Mouse (Mus musculus): ENCODE measurements around the gene Tdrd6. TPM values are rescaled to one million over a fixed set of nuclear protein-coding genes. Genes with fewer than 3 reads are reported as not detected.

Gene Tdrd6
- polyA plus RNA-seq, 1 experiment from 2014 or later = 0.04 TPM

GRCm38 (mm10) chr17:43645136-43645535, 15.0 kb upstream of the Tdrd6 start:
- Histone ChIP-seq H3K4me3 (replicated peaks) (no peak overlapping the region), H3K4me1 (peaks cover 2% of the 10 kb centered on the region; the same call in 1 of the 2 replicates)
- 93% methylated on average over 3 of the region's 3 CpGs for WGBS

GRCm38 (mm10) chr17:43644375-43644774, 14.3 kb upstream of the Tdrd6 start:
- H3K4me3 ChIP-seq (replicated peaks) = no peak overlapping the region
- no peak overlapping the region for H3K27ac ChIP-seq
- no peaks in the 10 kb centered on the region for H3K27me3 ChIP-seq
- ATAC-seq (ENCODE audit: low FRiP score) = no peak
- H3K9me3 ChIP-seq = no peaks in the 10 kb centered on the region
- 80% methylated on average over 7 of the region's 7 CpGs for WGBS
- no peak overlapping the region for H3K4me2 ChIP-seq
- H3K9ac ChIP-seq = no peak overlapping the region
- H3K36me3 ChIP-seq (replicated peaks) = peaks cover 68% of the 10 kb centered on the region
- H3K4me1 ChIP-seq = peaks cover 4% of the 10 kb centered on the region

More at GRCm38 (mm10) chr17:43645136-43645535, 15.0 kb upstream of the Tdrd6 start:
- no peak overlapping the region for H3K27ac ChIP-seq
- no peak overlapping the region for H3K4me2 ChIP-seq
- no peaks in the 10 kb centered on the region for H3K9me3 ChIP-seq
- H3K9ac ChIP-seq = no peak overlapping the region
- ATAC-seq (ENCODE audit: low FRiP score) = no peak
- H3K27me3 ChIP-seq = no peaks in the 10 kb centered on the region
- peaks cover 75% of the 10 kb centered on the region for H3K36me3 ChIP-seq (replicated peaks)

DNA sequence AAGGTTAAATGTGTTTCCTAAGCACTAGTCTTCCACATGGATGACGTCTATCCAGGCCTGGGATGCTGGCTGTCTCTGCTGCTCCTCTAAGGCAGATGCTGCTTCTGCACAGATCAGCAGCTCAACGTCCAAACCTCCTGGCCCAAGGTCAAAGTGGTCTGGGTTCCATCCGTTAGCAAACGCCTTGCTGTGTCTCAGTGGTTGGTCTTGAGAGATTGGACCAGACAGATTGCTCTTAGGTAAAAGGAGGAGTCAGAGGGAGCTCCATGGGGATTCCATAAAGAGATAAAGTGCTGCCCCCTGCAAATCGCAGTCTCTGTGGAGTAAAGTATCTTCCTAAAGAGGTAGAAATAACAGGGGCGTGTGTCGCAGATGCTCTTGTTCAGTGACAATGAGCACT, 13.1 kb upstream of the Tdrd6 start:
- H3K9me3 ChIP-seq = no peaks in the 10 kb centered on the region
- no peaks in the 10 kb centered on the region for H3K27me3 ChIP-seq
- no peak for ATAC-seq (ENCODE audit: low FRiP score)
- no peak overlapping the region for H3K4me2 ChIP-seq
- no peak overlapping the region for H3K9ac ChIP-seq
- 89% methylated on average over 7 of the region's 7 CpGs for WGBS
- H3K4me1 ChIP-seq = peaks cover 6% of the 10 kb centered on the region
- H3K27ac ChIP-seq = no peak overlapping the region
- peaks cover 61% of the 10 kb centered on the region for H3K36me3 ChIP-seq (replicated peaks)
- H3K4me3 ChIP-seq (replicated peaks) = no peak overlapping the region

GRCm38 (mm10) chr17:43640825-43641224, 10.7 kb upstream of the Tdrd6 start:
- no peaks in the 10 kb centered on the region for H3K27me3 ChIP-seq
- ATAC-seq (ENCODE audit: low FRiP score) = no peak
- no peaks in the 10 kb centered on the region for H3K9me3 ChIP-seq
- no peak overlapping the region for H3K4me2 ChIP-seq
- H3K4me1 ChIP-seq = peaks cover 4% of the 10 kb centered on the region; the same call in 1 of the 2 replicates
- H3K27ac ChIP-seq = no peak overlapping the region
- no peak overlapping the region for H3K9ac ChIP-seq
- no peak overlapping the region for H3K4me3 ChIP-seq (replicated peaks)
- 86% methylated on average over 1 of the region's 1 CpGs for WGBS
- H3K36me3 ChIP-seq (replicated peaks) = peaks cover 49% of the 10 kb centered on the region

DNA sequence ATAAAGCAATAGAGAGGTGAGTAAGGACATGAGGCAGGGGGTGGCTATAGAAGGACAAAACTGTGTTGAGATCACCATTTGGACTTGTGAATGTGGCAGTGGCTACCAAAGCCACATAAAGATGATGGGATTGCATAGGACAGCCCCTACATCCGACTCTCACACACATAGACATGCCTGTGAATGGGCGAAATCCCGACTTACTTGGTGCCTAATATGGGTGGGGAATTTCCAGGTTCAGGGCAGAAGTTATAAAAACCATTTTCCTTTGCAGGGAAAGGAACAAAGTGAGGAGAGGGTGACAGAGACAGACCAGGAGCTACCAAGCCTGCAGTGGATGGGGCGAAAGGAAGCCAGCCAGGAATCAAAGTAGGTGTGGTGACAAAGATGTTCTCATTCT, 7.0 kb upstream of the Tdrd6 start:
- H3K36me3 ChIP-seq (replicated peaks) = peaks cover 19% of the 10 kb centered on the region
- ATAC-seq (ENCODE audit: low FRiP score) = no peak
- no peaks in the 10 kb centered on the region for H3K27me3 ChIP-seq
- H3K4me1 ChIP-seq = peaks cover 4% of the 10 kb centered on the region; the same call in 1 of the 2 replicates
- H3K9me3 ChIP-seq = no peaks in the 10 kb centered on the region
- H3K4me2 ChIP-seq = no peak overlapping the region
- no peak overlapping the region for H3K4me3 ChIP-seq (replicated peaks)
- no peak overlapping the region for H3K9ac ChIP-seq
- 96% methylated on average over 4 of the region's 4 CpGs for WGBS
- H3K27ac ChIP-seq = no peak overlapping the region

DNA sequence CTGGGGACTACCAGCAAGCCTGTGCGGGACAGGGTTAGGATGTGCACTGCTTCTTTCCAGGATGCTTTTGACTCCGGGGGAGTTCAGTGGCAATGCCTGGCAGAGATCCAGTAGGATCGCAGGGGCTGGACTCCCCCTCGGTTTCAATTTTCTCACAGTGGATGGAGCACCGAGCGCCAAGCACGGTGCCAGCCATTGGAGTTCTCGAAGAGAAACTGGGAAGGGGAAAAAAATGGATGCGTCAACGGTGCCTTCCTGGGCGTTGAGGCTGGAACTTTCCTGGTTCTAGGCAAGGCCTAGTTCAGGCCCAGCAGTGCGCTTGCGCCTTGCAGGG, 295 bp upstream of the Tdrd6 start:
- peaks cover 51% of the 10 kb centered on the region for H3K27me3 ChIP-seq
- peak overlapping the region; percentile 42; the same call in 1 of the 2 replicates for H3K9ac ChIP-seq
- H3K36me3 ChIP-seq (replicated peaks) = no peaks in the 10 kb centered on the region
- 49% methylated on average over 13 of the region's 13 CpGs for WGBS
- peak overlapping the region; percentile 46 for H3K4me3 ChIP-seq (replicated peaks)
- ATAC-seq (ENCODE audit: low FRiP score) = no peak; the same call in 1 of the 2 replicates
- peaks cover 15% of the 10 kb centered on the region for H3K4me1 ChIP-seq
- peak overlapping the region; percentile 84 for H3K4me2 ChIP-seq
- H3K9me3 ChIP-seq = no peaks in the 10 kb centered on the region
- H3K27ac ChIP-seq = no peak overlapping the region

GRCm38 (mm10) chr17:43629026-43629495, 1.0 kb downstream of the Tdrd6 start:
- peak overlapping the region; percentile 46 for H3K4me3 ChIP-seq (replicated peaks)
- H3K9me3 ChIP-seq = no peaks in the 10 kb centered on the region
- H3K9ac ChIP-seq = 0 out of 2 replicates have a peak overlapping the region, but pooled peaks have one; percentile 42
- H3K4me1 ChIP-seq = peaks cover 15% of the 10 kb centered on the region
- no peak overlapping the region for H3K27ac ChIP-seq
- 21% methylated on average over 24 of the region's 24 CpGs for WGBS
- peak overlapping the region; percentile 84 for H3K4me2 ChIP-seq
- ATAC-seq (ENCODE audit: low FRiP score) = no peak
- H3K36me3 ChIP-seq (replicated peaks) = no peaks in the 10 kb centered on the region
- peaks cover 51% of the 10 kb centered on the region for H3K27me3 ChIP-seq

GRCm38 (mm10) chr17:43628246-43628645, 1.9 kb downstream of the Tdrd6 start:
- H3K4me2 ChIP-seq = no peak overlapping the region
- peaks cover 15% of the 10 kb centered on the region for H3K4me1 ChIP-seq
- no peaks in the 10 kb centered on the region for H3K36me3 ChIP-seq (replicated peaks)
- H3K4me3 ChIP-seq (replicated peaks) = no peak overlapping the region
- no peak overlapping the region for H3K9ac ChIP-seq
- no peak for ATAC-seq (ENCODE audit: low FRiP score)
- H3K27ac ChIP-seq = no peak overlapping the region
- 93% methylated on average over 10 of the region's 10 CpGs for WGBS
- no peaks in the 10 kb centered on the region for H3K9me3 ChIP-seq
- peaks cover 51% of the 10 kb centered on the region for H3K27me3 ChIP-seq

GRCm38 (mm10) chr17:43622076-43622475, 8.0 kb downstream of the Tdrd6 start:
- Histone ChIP-seq H3K9me3 (no peaks in the 10 kb centered on the region), H3K27me3 (peaks cover under 1% of the 10 kb centered on the region; the same call in 1 of the 2 replicates), H3K4me3 (replicated peaks) (no peak overlapping the region), H3K4me1 (no peaks in the 10 kb centered on the region), H3K9ac (no peak overlapping the region), H3K27ac (no peak overlapping the region), H3K36me3 (replicated peaks) (no peaks in the 10 kb centered on the region), H3K4me2 (no peak overlapping the region)
- ATAC-seq (ENCODE audit: low FRiP score) = no peak
- WGBS = 91% methylated on average over 10 of the region's 10 CpGs

DNA sequence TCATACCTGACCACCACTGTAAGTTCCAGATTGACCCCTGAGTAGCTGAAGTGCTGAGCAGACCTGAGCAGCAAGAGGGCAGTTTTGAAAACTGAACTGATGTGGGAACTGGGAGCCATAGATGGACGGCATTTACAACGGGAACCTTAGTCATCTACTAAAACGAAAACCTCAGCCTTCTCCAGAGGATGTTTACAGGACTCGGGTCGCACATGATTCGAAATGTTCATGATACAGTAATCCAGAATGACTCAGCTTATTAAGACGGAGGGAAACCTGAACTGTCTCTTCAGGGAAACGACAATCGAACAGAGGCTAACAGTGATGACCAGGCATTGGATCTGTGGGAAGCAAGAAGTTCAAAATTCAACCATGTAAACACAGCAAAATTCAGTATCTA, 10.9 kb downstream of the Tdrd6 start:
- no peak overlapping the region for H3K9ac ChIP-seq
- H3K27ac ChIP-seq = no peak overlapping the region
- no peaks in the 10 kb centered on the region for H3K9me3 ChIP-seq
- 91% methylated on average over 9 of the region's 9 CpGs for WGBS
- no peaks in the 10 kb centered on the region for H3K27me3 ChIP-seq
- H3K4me2 ChIP-seq = no peak overlapping the region
- H3K4me1 ChIP-seq = no peaks in the 10 kb centered on the region
- H3K36me3 ChIP-seq (replicated peaks) = no peaks in the 10 kb centered on the region
- ATAC-seq (ENCODE audit: low FRiP score) = no peak
- H3K4me3 ChIP-seq (replicated peaks) = no peak overlapping the region

GRCm38 (mm10) chr17:43612221-43612620, 17.9 kb downstream of the Tdrd6 start:
- 66% methylated on average over 3 of the region's 3 CpGs for WGBS
- Histone ChIP-seq H3K4me3 (replicated peaks) (no peak overlapping the region), H3K9me3 (no peaks in the 10 kb centered on the region), H3K36me3 (replicated peaks) (no peaks in the 10 kb centered on the region), H3K4me1 (no peaks in the 10 kb centered on the region), H3K9ac (no peak overlapping the region), H3K27me3 (no peaks in the 10 kb centered on the region), H3K4me2 (no peak overlapping the region), H3K27ac (no peak overlapping the region)
- no peak for ATAC-seq (ENCODE audit: low FRiP score)

GRCm38 (mm10) chr17:43611586-43611985, 18.5 kb downstream of the Tdrd6 start:
- ATAC-seq (ENCODE audit: low FRiP score) = peak; percentile 77; the same call in 1 of the 2 replicates
- no peaks in the 10 kb centered on the region for H3K4me1 ChIP-seq
- 23% methylated on average over 7 of the region's 7 CpGs for WGBS

GRCm38 (mm10) chr17:43606704-43607103, 23.4 kb downstream of the Tdrd6 start:
- no peak overlapping the region for H3K4me3 ChIP-seq (replicated peaks)
- no peak overlapping the region for H3K27ac ChIP-seq
- peak; percentile 44; the same call in 1 of the 2 replicates for ATAC-seq (ENCODE audit: low FRiP score)
- no peaks in the 10 kb centered on the region for H3K36me3 ChIP-seq (replicated peaks)
- no peaks in the 10 kb centered on the region for H3K9me3 ChIP-seq
- WGBS = 11% methylated on average over 3 of the region's 3 CpGs
- no peaks in the 10 kb centered on the region for H3K4me1 ChIP-seq
- H3K27me3 ChIP-seq = no peaks in the 10 kb centered on the region
- no peak overlapping the region for H3K9ac ChIP-seq
- no peak overlapping the region for H3K4me2 ChIP-seq

More at GRCm38 (mm10) chr17:43611586-43611985, 18.5 kb downstream of the Tdrd6 start:
- H3K27me3 ChIP-seq = no peaks in the 10 kb centered on the region
- no peak overlapping the region for H3K27ac ChIP-seq
- H3K9ac ChIP-seq = no peak overlapping the region
- H3K9me3 ChIP-seq = no peaks in the 10 kb centered on the region
- H3K4me2 ChIP-seq = no peak overlapping the region
- H3K36me3 ChIP-seq (replicated peaks) = no peaks in the 10 kb centered on the region
- no peak overlapping the region for H3K4me3 ChIP-seq (replicated peaks)

All from forebrain, embryonic 12.5 days (tissue).